ENCODE assay signal across 8 mouse cellular contexts in genomic region chr3:86328531-86328930, GRCm38 (mm10).
DNase-seq lines count a peak whose midpoint lies in the region; ATAC-seq lines count a peak whose summit lies in the region.

No protein-coding gene starts in this region.

- WGBS in hindbrain, embryonic 14.5 days = 24% methylated on average over 1 of the region's 1 CpGs
- 35% methylated on average over 1 of the region's 1 CpGs for whole genome bisulfite sequencing in hindbrain, embryonic 16.5 days
- 23% methylated on average over 1 of the region's 1 CpGs for WGBS in midbrain, embryonic 14.5 days
- WGBS in midbrain, embryonic 13.5 days = 21% methylated on average over 1 of the region's 1 CpGs

- no peak overlapping the region for H3K4me3 ChIP-seq in hindbrain, embryonic 14.5 days (replicated peaks; ENCODE audit: low read length)
- no peak overlapping the region for H3K4me3 ChIP-seq in hindbrain, embryonic 16.5 days (ENCODE audit: low read length)
- H3K4me3 ChIP-seq in midbrain, embryonic 14.5 days (replicated peaks; ENCODE audit: low read depth, low read length) = no peak overlapping the region
- no peak overlapping the region for H3K4me3 ChIP-seq in midbrain, embryonic 13.5 days (replicated peaks)

- no peak overlapping the region for H3K27ac ChIP-seq in hindbrain, embryonic 14.5 days
- no peak overlapping the region for H3K27ac ChIP-seq in hindbrain, embryonic 16.5 days (ENCODE audit: low read depth, low read length)
- H3K27ac ChIP-seq in midbrain, embryonic 14.5 days (replicated peaks; ENCODE audit: low read depth, low read length) = no peak overlapping the region
- H3K27ac ChIP-seq in midbrain, embryonic 13.5 days = no peak overlapping the region

- H3K4me1 ChIP-seq in hindbrain, embryonic 14.5 days (replicated peaks; ENCODE audit: control insufficient read depth, insufficient read depth, low read length) = no peaks in the 10 kb centered on the region
- H3K4me1 ChIP-seq in hindbrain, embryonic 16.5 days (ENCODE audit: control insufficient read depth, insufficient read depth, low read depth, low read length) = no peaks in the 10 kb centered on the region
- H3K4me1 ChIP-seq in midbrain, embryonic 14.5 days (ENCODE audit: control insufficient read depth, insufficient read depth, low read length) = no peaks in the 10 kb centered on the region
- no peaks in the 10 kb centered on the region for H3K4me1 ChIP-seq in midbrain, embryonic 13.5 days (replicated peaks)

- H3K4me2 ChIP-seq in hindbrain, embryonic 14.5 days (replicated peaks) = no peak overlapping the region
- no peak overlapping the region for H3K4me2 ChIP-seq in hindbrain, embryonic 16.5 days (ENCODE audit: low read length)
- H3K4me2 ChIP-seq in midbrain, embryonic 14.5 days (ENCODE audit: low read length) = no peak overlapping the region
- H3K4me2 ChIP-seq in midbrain, embryonic 13.5 days (replicated peaks) = no peak overlapping the region

- no peak overlapping the region for H3K9ac ChIP-seq in hindbrain, embryonic 14.5 days
- no peak overlapping the region for H3K9ac ChIP-seq in hindbrain, embryonic 16.5 days (ENCODE audit: low read depth, low read length)
- H3K9ac ChIP-seq in midbrain, embryonic 14.5 days (replicated peaks; ENCODE audit: low read length) = no peak overlapping the region
- no peak overlapping the region for H3K9ac ChIP-seq in midbrain, embryonic 13.5 days (replicated peaks)

- no peaks in the 10 kb centered on the region for H3K27me3 ChIP-seq in hindbrain, embryonic 14.5 days (ENCODE audit: control insufficient read depth, insufficient read depth, low read length)
- H3K27me3 ChIP-seq in hindbrain, embryonic 16.5 days (replicated peaks; ENCODE audit: control insufficient read depth, insufficient read depth, low read length) = no peaks in the 10 kb centered on the region
- H3K27me3 ChIP-seq in midbrain, embryonic 14.5 days (ENCODE audit: control insufficient read depth, insufficient read depth, low read length) = no peaks in the 10 kb centered on the region
- no peaks in the 10 kb centered on the region for H3K27me3 ChIP-seq in midbrain, embryonic 13.5 days

- no peaks in the 10 kb centered on the region for H3K9me3 ChIP-seq in hindbrain, embryonic 14.5 days (ENCODE audit: control insufficient read depth, low read length)
- no peaks in the 10 kb centered on the region for H3K9me3 ChIP-seq in hindbrain, embryonic 16.5 days (ENCODE audit: control insufficient read depth, low read length)
- no peaks in the 10 kb centered on the region for H3K9me3 ChIP-seq in midbrain, embryonic 14.5 days (ENCODE audit: control insufficient read depth, low read length)
- no peaks in the 10 kb centered on the region for H3K9me3 ChIP-seq in midbrain, embryonic 13.5 days

- no peak for ATAC-seq in hindbrain, embryonic 14.5 days (ENCODE audit: low FRiP score)
- ATAC-seq in hindbrain, embryonic 16.5 days = no peak
- ATAC-seq in midbrain, embryonic 14.5 days (ENCODE audit: low FRiP score, low TSS enrichment) = no peak
- ATAC-seq in midbrain, embryonic 13.5 days = no peak

- H3K36me3 ChIP-seq in hindbrain, embryonic 14.5 days (replicated peaks; ENCODE audit: control insufficient read depth, insufficient read depth) = no peaks in the 10 kb centered on the region
- no peaks in the 10 kb centered on the region for H3K36me3 ChIP-seq in hindbrain, embryonic 16.5 days (ENCODE audit: control insufficient read depth, insufficient read depth, low read length)
- no peaks in the 10 kb centered on the region for H3K36me3 ChIP-seq in midbrain, embryonic 14.5 days (ENCODE audit: control insufficient read depth, insufficient read depth, low read length)
- no peaks in the 10 kb centered on the region for H3K36me3 ChIP-seq in midbrain, embryonic 13.5 days

- DNase-seq in hindbrain, embryonic 14.5 days (ENCODE audit: low spot score) = peak; percentile 77
- peak; percentile 76 for DNase-seq in midbrain, embryonic 14.5 days
- DNase-seq in adrenal gland, postnatal 25 days = peak; percentile 2
- peak; percentile 77 for DNase-seq in retina, embryonic 14.5 days (ENCODE audit: low spot score)
- DNase-seq in right cerebral cortex, postnatal 14 days = no peak
- DNase-seq in heart, adult 9 months (ENCODE audit: low spot score in 2 of 2) = no peak

Comparison
In these comparisons a context has a peak if more than half of its experiments do, and no peak if none do; other contexts are left out.
1. DNase-seq: peak in hindbrain, embryonic 14.5 days (single experiment), midbrain, embryonic 14.5 days (single experiment), adrenal gland, postnatal 25 days (single experiment) and retina, embryonic 14.5 days (single experiment); none in right cerebral cortex, postnatal 14 days (single experiment) and heart, adult 9 months (0 of 2).